Mouse (Mus musculus) R1 (cell line): ENCODE measurements at regions not wholly inside any gene's neighbourhood (a gene's known extent, or its start where the extent isn't known, plus 50 kb on each side); places are given as distances from the start of the nearest gene placed in this dataset.

Experiments
- DNase-seq: peaks from one replicate; pipeline ENCODE4 v3.0.0-alpha.2; 2018; ENCODE audit warnings: low read depth, low spot score

DNA sequence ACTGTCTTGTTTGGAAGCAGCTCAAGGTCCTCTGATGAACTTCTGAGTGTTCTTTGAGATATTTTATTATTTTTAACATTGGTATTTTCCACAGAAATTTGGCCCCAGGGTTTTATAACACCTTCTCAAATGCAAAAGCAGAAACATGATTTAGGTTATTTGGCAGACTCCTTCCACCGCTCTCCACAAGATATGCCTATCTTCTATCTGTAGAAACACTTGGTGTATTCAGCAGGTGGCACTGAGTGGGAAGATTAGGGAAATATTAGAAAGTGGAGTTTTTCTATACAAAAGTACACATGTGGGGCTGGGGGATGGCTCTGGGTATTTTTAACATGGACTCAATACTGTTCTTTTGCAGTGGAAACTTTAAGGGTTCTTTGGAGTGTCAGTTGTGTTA, 475.3 kb downstream of the Dach1 start:
- no peak for DNase-seq

DNA sequence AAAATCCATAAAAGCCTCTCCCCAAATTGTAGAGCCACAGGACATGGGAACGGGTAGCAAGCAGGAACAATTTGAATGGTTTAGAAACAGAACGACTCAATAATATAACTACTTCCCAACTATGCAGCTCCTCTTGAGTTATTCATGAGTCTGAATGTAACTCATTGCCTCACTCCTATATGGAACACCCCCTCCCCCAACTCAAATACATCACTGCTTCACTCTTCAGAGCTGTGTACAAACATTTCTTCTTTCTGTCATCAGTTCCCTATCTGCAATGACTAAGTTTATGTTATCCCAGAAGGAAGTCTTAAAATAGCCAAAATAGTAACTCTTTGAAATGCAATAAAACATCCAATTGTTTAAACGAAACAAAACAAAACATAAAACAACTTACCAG, 484.9 kb downstream of the Dach1 start:
- no peak for DNase-seq

DNA sequence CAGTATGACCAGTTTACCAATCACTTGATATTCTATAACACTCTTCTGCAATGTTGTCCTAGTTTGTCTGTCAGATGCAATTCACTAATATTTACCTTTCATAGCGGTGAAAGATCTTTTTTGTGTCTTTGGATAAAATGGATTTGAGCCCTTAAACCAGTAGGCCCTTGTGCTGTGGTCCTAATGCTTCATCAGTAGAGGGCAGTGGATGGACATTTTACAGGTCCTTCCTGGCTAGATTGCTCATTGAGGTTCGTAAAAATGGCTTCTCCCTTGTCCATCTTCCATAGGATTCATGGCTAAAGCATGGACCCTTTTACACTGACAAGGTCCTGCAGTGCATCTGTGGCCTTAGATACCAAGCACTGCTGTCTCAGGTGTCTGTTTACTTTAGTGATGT, 501.8 kb downstream of the Dach1 start:
- DNase-seq, result no peak

DNA sequence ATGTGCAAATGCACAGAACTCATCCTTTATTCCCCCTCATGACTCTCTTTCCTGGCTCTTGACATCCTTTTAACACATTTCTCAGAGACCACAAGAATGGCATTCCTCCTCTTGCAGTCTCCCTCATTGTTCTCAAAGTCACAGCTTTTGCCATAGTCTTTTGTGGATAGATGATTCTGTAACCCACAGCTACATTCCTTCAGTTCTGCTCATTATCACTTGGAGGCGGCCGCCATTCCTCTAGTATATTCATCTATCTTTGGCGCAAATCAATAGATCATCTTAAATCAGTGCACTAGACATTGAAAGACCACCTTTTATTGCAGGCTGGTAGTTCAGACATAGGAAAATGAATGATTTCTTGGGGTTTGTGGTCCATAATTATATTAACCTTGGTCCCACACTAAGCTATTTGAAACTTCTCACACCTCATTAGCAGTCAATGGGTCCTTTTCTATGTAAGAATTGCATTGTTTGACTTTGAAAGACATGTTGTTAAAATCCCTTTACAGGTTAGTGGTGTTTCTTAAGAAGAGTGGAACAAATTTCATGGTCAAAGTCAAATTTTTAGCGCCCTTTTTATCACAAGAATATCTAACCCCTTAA, 531.3 kb downstream of the Dach1 start:
- DNase-seq, result no peak

DNA sequence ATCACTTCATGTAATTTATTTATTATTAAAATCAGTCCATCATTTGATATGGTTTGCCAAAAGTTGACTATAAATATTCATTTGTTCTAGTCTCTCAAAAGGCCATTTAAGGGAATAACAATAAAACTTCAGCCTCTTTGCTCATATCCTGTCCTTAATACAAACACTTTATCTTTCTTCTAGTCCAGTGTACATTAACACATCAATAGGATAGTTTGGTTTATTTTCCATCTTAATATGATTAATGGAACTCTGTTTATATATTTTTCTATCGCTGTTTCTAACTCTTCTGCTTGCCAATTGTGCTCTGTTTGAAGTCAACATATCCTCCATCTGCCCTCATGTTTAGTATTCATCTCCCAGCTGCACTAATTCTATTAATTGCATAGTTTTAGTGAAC, 558.1 kb downstream of the Dach1 start:
- DNase-seq, result no peak

DNA sequence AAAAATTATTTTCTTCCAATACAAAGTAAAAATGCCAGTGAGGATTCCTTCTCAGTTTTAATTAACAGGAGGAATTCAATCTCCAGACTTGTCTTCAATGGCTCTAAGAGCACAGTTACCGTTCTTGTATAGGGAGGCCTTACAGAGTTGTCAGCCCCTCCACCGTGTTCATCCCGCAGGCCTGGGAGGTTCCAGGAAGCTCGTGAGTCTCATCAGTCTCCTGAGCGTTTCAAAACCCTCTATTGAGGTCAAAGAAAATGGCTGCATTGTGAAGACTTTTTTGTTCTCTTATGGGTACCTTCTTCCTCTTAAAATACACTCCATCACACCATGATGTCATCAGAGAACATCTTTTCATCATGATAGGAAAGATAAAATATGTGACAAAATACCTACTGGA, 572.9 kb downstream of the Dach1 start:
- no peak for DNase-seq

DNA sequence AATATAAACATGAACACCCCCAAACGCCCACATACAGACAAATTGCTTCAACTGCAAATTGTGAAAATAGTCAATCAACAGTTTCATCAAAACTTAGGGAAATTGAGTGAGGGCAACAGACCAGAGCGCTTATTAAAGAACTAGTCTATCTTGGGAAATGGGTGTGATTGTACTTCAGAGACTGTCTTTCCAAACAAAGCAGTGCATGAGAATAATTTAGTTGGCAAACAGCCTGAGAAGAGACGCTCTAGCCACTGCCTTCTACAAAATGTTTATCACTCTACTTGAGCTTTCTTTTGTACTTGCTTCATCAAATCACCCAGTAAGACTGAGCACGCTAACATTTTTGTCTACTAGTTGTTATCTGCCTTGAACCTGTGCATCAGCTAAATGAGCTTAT, 581.0 kb downstream of the Dach1 start:
- no peak for DNase-seq

DNA sequence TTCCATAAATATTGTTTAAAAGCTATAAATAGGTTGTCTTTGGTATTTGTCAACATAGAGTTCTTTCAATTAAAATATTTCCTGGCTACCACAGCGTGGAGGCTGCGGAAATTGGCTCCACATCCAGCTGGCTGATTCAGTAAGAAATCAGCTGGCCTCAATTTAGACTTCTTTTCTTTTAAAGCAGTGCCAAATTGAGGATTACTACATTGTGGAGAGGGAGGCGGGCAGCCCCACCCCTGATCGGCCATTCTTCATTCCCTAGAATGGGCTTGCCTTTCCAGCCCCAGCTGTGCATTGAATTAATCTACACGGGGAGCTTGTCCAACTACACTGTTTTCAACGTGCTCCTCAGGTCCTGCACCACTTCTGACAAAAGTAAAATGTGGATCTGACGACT, 581.4 kb downstream of the Dach1 start:
- peak; percentile 2 for DNase-seq

DNA sequence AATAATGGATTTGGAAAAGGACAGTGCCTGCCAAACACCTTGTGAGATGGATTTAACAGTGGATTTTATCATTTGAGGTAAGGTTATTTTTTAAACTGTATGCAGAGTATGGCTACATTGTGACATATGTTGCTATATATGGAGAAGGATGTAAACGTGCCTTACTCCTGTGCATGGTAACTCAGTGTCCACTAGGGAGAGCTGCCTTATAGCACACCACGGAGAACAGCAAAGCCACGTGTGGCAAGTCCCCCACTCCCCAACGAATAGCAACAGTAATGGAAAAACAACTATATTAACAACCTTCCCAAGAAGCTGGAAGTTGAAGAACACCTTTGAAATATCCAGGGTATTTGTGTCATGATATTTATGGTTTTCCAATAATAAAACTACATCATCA, 582.6 kb downstream of the Dach1 start:
- DNase-seq, result no peak

DNA sequence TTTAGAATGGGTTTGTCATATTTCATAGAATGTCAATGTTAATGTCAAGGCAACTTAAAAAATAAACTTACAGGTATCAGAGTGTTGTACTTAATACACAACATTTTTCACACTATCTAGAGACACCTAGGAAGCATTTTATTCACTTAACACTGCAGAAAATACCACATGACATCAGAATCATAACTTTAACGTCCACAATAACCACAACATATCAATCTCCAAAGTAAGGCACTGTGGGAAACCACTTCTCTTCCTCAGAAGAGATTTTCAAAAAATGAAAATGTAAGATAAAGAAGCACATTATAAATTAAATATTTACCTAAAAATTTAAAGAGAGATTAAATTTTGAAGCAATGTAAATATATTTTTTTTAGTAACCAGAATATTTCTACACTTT, 599.3 kb downstream of the Dach1 start:
- DNase-seq, result no peak

DNA sequence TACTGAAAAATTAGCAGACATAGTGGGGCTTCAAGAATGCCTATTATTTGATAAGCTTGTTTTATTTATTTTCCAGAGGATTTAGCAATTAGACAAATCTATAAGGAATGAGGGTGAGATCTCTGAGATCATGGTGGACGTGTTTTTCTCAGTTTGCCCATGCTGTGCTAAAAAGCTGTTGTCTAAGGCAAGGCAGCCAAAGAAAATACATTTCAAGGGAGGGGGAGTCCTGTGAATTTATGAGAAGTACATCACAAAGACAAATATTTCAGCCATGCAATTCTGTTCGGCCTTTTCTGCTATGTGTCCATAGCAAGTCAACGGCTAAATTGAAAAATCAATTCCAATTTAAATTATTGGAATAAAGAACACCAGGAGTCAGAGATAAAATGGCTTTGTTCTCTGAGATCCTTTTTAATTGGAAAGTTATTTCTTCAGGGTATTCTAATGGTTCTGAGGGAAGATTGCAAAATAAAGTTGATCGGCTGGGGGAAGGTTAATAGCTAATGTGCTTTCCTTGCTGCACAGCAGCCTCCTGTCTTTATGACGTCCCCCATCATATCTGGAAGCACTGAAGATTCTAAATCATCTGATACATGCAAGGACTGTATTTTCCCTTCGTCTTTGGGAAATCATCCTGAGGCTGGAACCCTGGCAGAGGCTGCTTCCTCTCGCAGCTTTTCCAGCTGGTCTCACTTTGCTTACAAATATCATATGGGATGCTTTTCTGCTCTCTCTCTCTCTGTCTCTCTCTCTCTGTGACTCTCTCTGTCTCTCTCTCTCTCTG, 609.3 kb downstream of the Dach1 start:
- no peak for DNase-seq

DNA sequence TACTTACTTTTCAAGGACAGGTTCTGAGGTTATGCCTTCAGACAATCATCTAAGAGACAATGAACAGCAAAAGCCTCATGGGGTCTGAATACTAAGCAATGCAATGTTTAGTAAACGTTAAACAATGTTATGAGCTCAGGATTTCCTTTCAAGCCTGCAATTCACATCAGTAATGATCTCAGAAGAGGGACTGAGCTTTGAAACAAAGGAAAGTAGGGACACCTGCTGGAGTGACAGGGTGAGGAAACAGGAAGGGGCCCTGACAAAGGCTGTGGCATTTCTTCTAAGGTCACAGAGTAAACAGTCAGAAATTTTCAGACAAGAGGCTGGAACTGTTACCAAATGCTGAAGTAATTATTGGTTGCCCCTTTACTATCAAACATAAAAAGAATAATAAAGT, 610.0 kb downstream of the Dach1 start:
- DNase-seq, result peak; percentile 53

DNA sequence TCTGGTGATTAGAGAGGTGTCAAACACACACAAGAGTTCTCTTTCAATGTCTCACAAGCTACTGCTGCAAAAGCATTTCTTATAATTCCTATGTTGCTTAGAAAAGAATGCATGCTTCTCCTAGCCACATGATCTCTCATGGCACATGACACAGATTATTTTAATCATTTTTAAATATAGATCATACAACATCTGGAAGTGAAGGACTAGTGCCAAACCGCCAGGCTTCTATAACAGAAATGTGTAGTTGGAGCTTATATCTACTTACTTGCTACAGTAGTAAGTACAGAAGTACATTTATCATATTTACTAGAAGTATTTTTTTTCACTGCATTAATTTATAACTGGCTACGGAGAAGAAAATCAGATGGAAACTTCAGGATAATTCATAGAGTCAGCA, 611.3 kb downstream of the Dach1 start:
- DNase-seq, result no peak

DNA sequence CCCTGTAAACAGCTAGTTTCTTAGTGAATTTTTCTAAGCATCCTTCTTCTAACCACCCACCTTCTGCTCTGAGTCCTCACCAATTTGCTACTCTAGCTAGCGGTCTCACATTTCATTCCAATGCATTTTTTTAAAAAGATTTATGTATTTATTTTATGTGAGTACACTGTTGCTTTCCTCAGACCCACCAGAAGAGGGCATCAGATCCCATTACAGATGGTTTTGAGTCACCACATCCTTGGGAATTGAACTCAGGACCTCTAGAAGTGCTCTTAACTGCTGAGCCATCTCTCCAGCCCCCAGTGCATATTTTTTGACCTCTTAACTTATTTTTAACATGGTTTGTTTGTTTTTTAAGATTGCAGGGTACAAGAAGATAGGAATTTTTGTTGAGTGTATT, 611.7 kb downstream of the Dach1 start:
- peak; percentile 8 for DNase-seq

DNA sequence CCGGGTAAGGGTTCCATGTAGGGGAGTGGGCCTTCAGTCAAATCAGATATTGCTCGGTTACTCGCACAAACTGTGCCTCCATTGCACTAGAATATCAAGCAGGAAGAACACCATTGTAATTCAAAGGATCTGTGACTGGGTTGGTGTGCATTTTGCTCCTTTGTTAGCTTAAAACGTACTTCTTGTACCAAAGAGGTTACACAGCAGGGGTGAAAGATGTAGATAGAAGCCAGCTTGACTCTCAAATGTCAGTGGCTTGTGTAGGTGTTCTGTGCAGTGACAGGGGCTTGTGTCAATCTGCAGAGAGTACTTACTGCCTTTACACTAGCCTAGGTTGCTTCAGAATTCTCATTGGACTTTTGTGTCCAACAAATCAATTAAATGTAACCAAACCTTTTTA, 623.3 kb downstream of the Dach1 start:
- DNase-seq, result peak; percentile 77

DNA sequence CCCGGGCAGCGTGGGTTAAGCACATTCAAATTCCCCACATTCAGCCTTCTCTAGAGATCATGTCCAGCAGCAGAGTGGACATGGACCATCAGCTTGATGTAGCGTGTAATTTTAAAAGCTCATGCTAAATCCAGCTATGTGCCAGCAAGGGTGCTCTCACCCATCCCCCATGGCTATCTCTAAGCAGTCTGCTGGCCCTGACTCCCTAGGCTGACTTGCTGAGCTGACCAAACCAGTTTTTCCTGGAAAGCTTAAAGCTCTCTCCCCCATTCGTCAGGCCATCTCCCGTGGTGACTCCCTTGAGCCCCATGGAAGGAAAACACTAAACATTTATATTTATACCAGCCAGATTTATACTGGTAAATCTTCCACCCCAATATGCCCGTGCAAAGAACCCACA, 625.3 kb downstream of the Dach1 start:
- peak; percentile 43 for DNase-seq

DNA sequence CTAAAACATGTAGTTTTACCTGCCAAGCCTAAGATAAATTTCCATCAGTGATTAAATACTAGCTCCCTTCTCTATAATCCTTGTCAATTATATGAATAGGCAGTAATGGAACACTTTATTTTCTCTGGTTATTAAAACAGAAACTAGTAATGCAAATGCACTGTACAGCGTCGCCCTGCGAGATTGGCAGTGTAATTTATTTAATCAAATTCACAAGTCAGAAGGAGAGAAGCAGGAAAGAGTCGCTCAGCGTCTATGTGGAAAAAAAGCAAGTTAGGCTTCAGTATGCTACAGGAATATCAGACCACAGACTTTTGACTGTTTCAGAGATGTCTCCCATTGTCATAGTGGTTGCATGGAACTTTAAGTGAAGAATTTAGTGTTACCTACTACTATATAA, 632.6 kb downstream of the Dach1 start:
- no peak for DNase-seq

DNA sequence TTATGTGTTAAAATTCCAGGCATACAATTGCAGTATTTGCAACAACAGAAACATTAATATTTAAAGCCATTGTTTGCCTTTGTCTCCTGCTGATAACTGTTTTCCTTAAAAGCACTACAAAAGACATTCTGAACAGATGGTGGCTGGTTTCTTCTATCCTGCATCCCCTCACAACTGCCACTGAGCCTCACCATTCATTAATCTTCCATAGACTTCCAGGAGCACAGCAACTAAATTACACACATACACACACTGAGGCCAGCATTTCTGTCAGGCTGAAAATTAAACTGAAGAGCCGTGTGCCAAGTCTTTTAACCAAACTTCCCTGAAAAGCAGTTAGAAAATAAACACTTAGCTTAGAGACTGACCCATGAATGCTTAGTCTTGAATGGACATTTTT, 658.2 kb downstream of the Dach1 start:
- no peak for DNase-seq

DNA sequence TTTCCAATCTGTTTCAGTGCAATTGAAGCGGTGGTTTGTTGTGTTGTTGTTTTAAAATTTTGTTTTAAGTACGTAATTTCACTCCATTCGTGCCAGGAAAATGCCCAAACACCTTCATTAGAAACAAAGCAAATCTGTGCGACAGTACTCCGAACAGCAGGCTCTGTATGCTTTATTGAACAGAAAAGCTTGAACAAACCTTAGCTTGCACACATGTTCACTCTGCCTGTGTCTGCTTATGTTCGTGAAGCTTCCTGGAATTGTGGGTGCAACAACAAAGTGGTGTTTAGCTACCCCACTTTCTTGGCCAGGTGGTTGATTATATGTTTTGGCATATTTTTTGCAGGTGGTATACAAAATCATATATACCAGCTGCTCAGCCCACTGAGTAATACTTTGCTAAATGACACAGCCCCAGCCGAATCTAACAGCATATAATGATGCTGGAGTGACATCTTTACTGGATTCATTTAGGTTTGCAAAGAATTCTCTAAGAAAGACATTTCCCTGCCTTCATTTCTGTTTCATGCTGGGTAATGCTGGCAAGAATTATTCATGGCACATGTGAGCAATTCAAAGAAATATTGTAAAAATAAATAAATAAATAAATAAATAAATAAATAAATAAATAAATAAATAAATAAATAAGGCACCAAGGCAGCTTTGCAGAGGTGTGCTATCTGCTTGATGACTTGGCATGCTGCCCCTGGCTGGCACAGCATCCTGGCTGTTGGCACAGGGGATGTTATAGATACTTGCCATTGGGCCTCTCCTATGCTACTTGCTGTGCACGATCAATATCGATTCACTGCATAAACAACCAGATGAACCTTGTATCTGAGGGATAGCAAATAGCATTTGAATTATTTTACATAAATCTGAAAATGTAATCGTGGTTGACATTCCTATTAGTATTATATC, 679.9 kb downstream of the Dach1 start:
- no peak for DNase-seq

DNA sequence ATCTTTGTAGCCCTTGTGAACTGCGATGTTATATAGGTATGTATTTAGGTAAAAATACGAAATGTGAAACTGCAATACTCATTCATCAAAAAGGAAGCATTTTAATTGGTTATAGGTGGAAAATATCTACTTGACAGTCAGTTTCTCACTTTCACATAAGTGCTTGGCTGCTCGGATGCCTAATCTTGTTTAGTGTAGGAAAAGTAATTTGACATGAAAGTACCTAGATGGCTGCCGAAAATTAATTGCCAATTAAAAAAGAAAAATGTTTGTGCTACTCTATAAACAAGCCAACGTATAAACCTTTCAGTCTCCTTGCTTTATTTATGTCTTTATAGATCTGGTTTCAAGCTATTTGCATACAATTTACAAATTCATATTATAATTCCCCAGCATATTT, 691.3 kb downstream of the Dach1 start:
- no peak for DNase-seq

DNA sequence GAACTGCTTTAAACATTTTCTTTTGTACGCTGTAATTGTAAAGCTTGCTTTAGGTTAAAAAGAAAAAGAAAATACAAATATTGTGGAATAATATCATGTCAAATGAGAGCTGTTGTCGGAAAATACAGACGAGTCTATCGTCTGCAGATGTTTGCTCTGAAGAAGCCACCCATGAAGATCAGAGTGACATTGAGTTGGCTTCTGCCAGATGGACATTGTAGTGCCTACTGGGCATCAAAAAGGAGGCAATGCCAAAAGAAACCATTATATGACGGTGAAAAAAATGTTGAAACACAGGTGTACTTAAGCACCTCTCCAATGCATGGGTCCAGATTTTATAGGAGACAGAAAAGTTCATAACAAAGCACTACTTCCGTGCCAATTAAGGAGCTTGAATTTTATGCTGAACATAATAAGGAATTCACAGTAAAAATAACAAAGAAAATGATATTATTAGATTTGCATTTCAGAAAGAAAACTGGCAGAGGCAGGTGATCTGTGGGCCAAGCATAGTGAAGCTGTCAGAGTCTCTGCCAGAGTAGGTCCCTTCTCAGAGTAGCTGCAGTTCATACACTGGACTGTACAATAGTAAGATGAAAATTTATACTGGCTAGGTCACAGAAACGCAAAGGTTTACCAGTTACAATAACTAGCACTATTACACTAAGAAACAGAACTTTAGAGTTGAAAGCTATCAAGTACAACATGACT, 718.9 kb downstream of the Dach1 start:
- no peak for DNase-seq

DNA sequence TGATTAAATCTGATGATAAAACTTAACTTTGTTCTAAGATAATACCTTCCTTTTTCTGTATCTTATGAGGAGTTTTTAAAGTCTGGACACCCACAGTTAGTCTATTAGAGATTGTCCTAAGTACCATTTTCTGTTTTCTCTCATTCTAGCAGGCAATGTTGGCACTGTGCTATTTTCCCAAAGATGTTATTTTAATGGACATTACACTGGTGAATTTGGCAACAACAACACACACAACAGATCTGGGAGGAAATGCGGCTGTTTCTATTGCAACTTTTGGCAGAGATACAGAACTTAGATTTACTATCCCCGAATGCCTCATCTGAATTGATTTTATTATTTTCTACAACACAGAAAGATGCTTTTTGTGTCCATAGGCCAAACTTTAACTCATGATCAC, 720.9 kb downstream of the Dach1 start:
- no peak for DNase-seq
